Mouse (Mus musculus) midbrain, embryonic 11.5 days (tissue): ENCODE data around the gene Tex264. TPM values are rescaled to one million over a fixed set of nuclear protein-coding genes. Genes with fewer than 3 reads are reported as not detected.

Source experiments
- polyA plus RNA-seq: library from polyadenylated mRNA; unstranded; fragments of >200 nt; fragmentation: Nextera tagmentation; extraction: Ambion mirVana; gene quantifications from 2 replicates; pipeline ENCODE4 v1.2.1, GENCODE M21; 2014

Tex264 gene
- polyA plus RNA-seq, 1 experiment from 2014 or later, result 27.1 TPM

Other genes with a start within 250 kb of the Tex264 start
- gene Acy1, start 247.6 kb downstream of the Tex264 start, polyA plus RNA-seq, result 29.9 and 30.4 TPM in 2 replicates
- 3.9 and 4.5 TPM in 2 replicates for gene Abhd14b, start 238.5 kb downstream of the Tex264 start, polyA plus RNA-seq
- gene Abhd14a, start 238.2 kb downstream of the Tex264 start, polyA plus RNA-seq, result 30.8 and 34.5 TPM in 2 replicates
- 219 and 256 TPM in 2 replicates for gene Pcbp4, start 232.6 kb downstream of the Tex264 start, polyA plus RNA-seq
- 0.12 and 0.23 TPM in 2 replicates for gene Gpr62, start 220.0 kb downstream of the Tex264 start, polyA plus RNA-seq
- gene Rrp9, start 210.0 kb downstream of the Tex264 start, polyA plus RNA-seq, result 38.2 and 44.4 TPM in 2 replicates
- gene Parp3, start 209.0 kb downstream of the Tex264 start, polyA plus RNA-seq, result 1.1 and 1.2 TPM in 2 replicates
- gene Iqcf1, start 186.0 kb downstream of the Tex264 start, polyA plus RNA-seq, result not detected in 2 replicates
- not detected in 2 replicates for gene Iqcf5, start 171.4 kb downstream of the Tex264 start, polyA plus RNA-seq
- gene Iqcf3, start 124.3 kb downstream of the Tex264 start, polyA plus RNA-seq, result not detected in 2 replicates
- gene Iqcf4, start 114.9 kb downstream of the Tex264 start, polyA plus RNA-seq, result not detected in 2 replicates
- not detected in 2 replicates for gene Iqcf6, start 59.3 kb downstream of the Tex264 start, polyA plus RNA-seq
- 15.5 and 16.4 TPM in 2 replicates for gene Grm2, start 29.8 kb downstream of the Tex264 start, polyA plus RNA-seq
- 5.5 and 6.1 TPM in 2 replicates for gene Rad54l2, start 103.3 kb upstream of the Tex264 start, polyA plus RNA-seq
- gene Dcaf1, start 135.9 kb upstream of the Tex264 start, polyA plus RNA-seq, result 28.6 and 37.7 TPM in 2 replicates
- gene Rbm15b, start 201.5 kb upstream of the Tex264 start, polyA plus RNA-seq, result 24.7 and 26.8 TPM in 2 replicates
- 278 and 281 TPM in 2 replicates for gene Manf, start 206.1 kb upstream of the Tex264 start, polyA plus RNA-seq